Mouse (Mus musculus) kidney, embryonic 14.5 days (tissue): ENCODE measurements around the gene Inf2. TPM values are rescaled to one million over a fixed set of nuclear protein-coding genes. Genes with fewer than 3 reads are reported as not detected.

ENCODE experiments used
- ATAC-seq: fragments of 200-750 bp; cut with Nextera tagmentation; 2 replicates; pipeline ENCODE4 v1.8.0; 2017; ENCODE audit warnings: moderate number of reproducible peaks, mild to moderate bottlenecking, moderate TSS enrichment, moderate library complexity; ENCODE audit not compliant: low FRiP score, low TSS enrichment
- H3K27ac ChIP-seq: fragments of 300-500 bp; sonication (generic); 2 replicates; pipeline ENCODE4 v1.5.1; 2014; ENCODE audit warnings: low read depth, mild to moderate bottlenecking, low read length, moderate library complexity, mixed read lengths
- H3K27me3 ChIP-seq: fragments of 300-500 bp; sonication (generic); 2 replicates; pipeline ENCODE4 v1.6.1; 2014; ENCODE audit warnings: mild to moderate bottlenecking, low read length; ENCODE audit not compliant: control insufficient read depth, insufficient read depth
- H3K36me3 ChIP-seq: fragments of 300-500 bp; sonication (generic); 2 replicates; pipeline ENCODE4 v1.6.1; 2014; ENCODE audit warnings: low read length, mixed read lengths; ENCODE audit not compliant: control insufficient read depth, insufficient read depth
- H3K4me1 ChIP-seq: fragments of 300-500 bp; sonication (generic); 2 replicates; pipeline ENCODE4 v1.6.1; 2014; ENCODE audit warnings: low read length, mixed read lengths; ENCODE audit not compliant: control insufficient read depth, insufficient read depth
- H3K4me2 ChIP-seq: fragments of 300-500 bp; sonication (generic); replicated peaks from 2 replicates; pipeline ENCODE4 v1.6.1; 2014; ENCODE audit warnings: low read depth, mild to moderate bottlenecking, low read length
- H3K4me3 ChIP-seq: fragments of 300-500 bp; sonication (generic); 2 replicates; pipeline ENCODE4 v1.5.1; 2014; ENCODE audit warnings: mild to moderate bottlenecking, low read length
- H3K9ac ChIP-seq: fragments of 300-500 bp; sonication (generic); 2 replicates; pipeline ENCODE4 v1.6.1; 2014; ENCODE audit warnings: low read depth, mild to moderate bottlenecking, low read length, moderate library complexity
- H3K9me3 ChIP-seq: fragments of 300-500 bp; sonication (generic); 2 replicates; pipeline ENCODE4 v1.6.1; 2016; ENCODE audit warnings: low read length; ENCODE audit not compliant: control insufficient read depth
- WGBS: fragments of 180-500 bp; shearing (Covaris S2); extraction: QIAGEN DNeasy Blood & Tissue Kit; methylation state at CpG from one replicate; pipeline ENCODE4 v1.1.7; 2014; 5-methylcytosine and 5-hydroxymethylcytosine counted together
- microRNA-seq: library from miRNA; unstranded; fragments of <30 nt; microRNA quantifications from one replicate; pipeline ENCODE4, GENCODE M21; 2016
- polyA plus RNA-seq: library from polyadenylated mRNA; unstranded; fragments of >200 nt; fragmentation: Nextera tagmentation; extraction: Ambion mirVana; gene quantifications from 2 replicates; pipeline ENCODE4 v1.2.1, GENCODE M21; 2014

Gene Inf2
- polyA plus RNA-seq, 1 experiment from 2014 or later = 5.8 TPM

DNA sequence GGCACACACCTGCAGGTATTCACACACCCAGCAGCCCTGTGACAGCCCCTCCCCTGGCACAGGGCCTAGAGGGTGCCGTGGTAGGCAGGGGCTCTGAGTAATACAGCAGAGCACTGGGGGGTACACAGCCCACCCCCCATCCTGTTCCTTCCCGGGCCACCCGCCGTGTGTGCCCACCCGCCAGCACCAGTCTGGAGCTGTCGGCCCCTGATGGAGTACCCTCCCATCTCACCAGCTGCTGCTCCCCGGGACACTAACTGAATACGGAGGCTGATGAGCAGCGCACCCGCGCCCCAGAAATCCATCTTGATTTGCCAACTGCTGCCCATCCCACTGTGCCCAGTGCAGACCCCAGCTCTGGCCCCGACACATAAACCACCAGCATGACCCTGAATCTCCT is 75.1 kb downstream of the Inf2 start:
- Histone ChIP-seq H3K4me2 (no peak overlapping the region), H3K4me1 (peaks cover 62% of the 10 kb centered on the region), H3K4me3 (no peak overlapping the region), H3K9me3 (no peaks in the 10 kb centered on the region), H3K9ac (peak overlapping the region; percentile 5; the same call in 1 of the 2 replicates), H3K27ac (no peak overlapping the region), H3K27me3 (no peaks in the 10 kb centered on the region), H3K36me3 (peaks cover 86% of the 10 kb centered on the region)
- no peak for ATAC-seq
- 95% methylated on average over 12 of the region's 12 CpGs for WGBS

DNA sequence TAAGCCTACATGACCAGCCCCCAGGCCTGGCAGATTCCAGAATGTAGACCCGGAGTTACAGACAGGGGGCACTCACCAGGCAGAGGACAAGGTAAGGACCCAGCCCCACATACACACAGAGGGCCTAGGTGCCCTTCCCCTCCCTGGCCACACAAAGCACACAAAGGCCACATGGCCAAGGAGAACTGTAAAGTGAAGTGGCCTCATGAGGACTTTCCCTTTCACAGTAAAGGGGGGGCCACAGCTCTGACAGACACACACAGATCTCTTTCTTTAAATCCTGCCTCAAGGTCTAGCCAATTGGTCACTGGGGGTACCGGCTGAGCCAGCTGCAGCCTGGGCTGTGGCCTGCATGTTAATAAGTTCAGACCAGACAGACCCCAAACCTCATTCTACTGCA is 75.5 kb downstream of the Inf2 start:
- Histone ChIP-seq H3K9me3 (no peaks in the 10 kb centered on the region), H3K4me3 (no peak overlapping the region), H3K9ac (no peak overlapping the region), H3K36me3 (peaks cover 86% of the 10 kb centered on the region), H3K27ac (no peak overlapping the region), H3K4me2 (no peak overlapping the region), H3K27me3 (no peaks in the 10 kb centered on the region), H3K4me1 (peaks cover 66% of the 10 kb centered on the region)
- WGBS = 51% methylated on average over 2 of the region's 2 CpGs
- ATAC-seq = no peak

- 46% methylated on average over 5 of the region's 5 CpGs for WGBS
- no peak overlapping the region for H3K9ac ChIP-seq
- peaks cover 86% of the 10 kb centered on the region for H3K36me3 ChIP-seq
- no peaks in the 10 kb centered on the region for H3K9me3 ChIP-seq
- no peak overlapping the region for H3K4me2 ChIP-seq
- H3K4me1 ChIP-seq = peaks cover 71% of the 10 kb centered on the region
- no peak overlapping the region for H3K27ac ChIP-seq
- no peaks in the 10 kb centered on the region for H3K27me3 ChIP-seq
- H3K4me3 ChIP-seq = no peak overlapping the region
- no peak for ATAC-seq
Measured at GRCm38 (mm10) chr12:112664656-112665055, 76.1 kb downstream of the Inf2 start.

Small RNA genes within 50 kb of the gene (microRNA-seq; reads per million reads assigned to microRNA genes)
- 0.84 reads per million for gene Mir6939

Other genes with a start within 250 kb of the Inf2 start
- gene A530016L24Rik, start 99.3 kb upstream of the Inf2 start, polyA plus RNA-seq = 0.08 and 0.40 TPM in 2 replicates
- gene Tmem179, start 72.0 kb upstream of the Inf2 start, polyA plus RNA-seq = 0.16 and 0.57 TPM in 2 replicates
- 8.0 and 9.3 TPM in 2 replicates for gene Adssl1, start 31.3 kb downstream of the Inf2 start, polyA plus RNA-seq
- 314 and 362 TPM in 2 replicates for gene Siva1, start 55.9 kb downstream of the Inf2 start, polyA plus RNA-seq
- 50.8 and 58.5 TPM in 2 replicates for gene Akt1, start 86.1 kb downstream of the Inf2 start, polyA plus RNA-seq
- 3.8 and 5.7 TPM in 2 replicates for gene Zbtb42, start 90.0 kb downstream of the Inf2 start, polyA plus RNA-seq
- gene Cep170b, start 131.7 kb downstream of the Inf2 start, polyA plus RNA-seq = 11.5 and 15.1 TPM in 2 replicates
- 4.8 and 7.8 TPM in 2 replicates for gene Pld4, start 171.9 kb downstream of the Inf2 start, polyA plus RNA-seq
- 0.53 and 0.86 TPM in 2 replicates for gene Ahnak2, start 213.9 kb downstream of the Inf2 start, polyA plus RNA-seq
- gene Clba1, start 220.2 kb downstream of the Inf2 start, polyA plus RNA-seq = 8.5 and 8.9 TPM in 2 replicates
- gene Cdca4, start 240.6 kb downstream of the Inf2 start, polyA plus RNA-seq = 117 and 148 TPM in 2 replicates